Mouse (Mus musculus): ENCODE results near the gene Arpc3. TPM values are rescaled to one million over a fixed set of nuclear protein-coding genes. Genes with fewer than 3 reads are reported as not detected.
"Not testable (repeated sequence)": the region's sequence is repeated elsewhere in the genome, so short reads cannot be mapped to it uniquely, and the experiment has no call there.

Arpc3 gene
- polyA plus RNA-seq, 1 experiment from 2014 or later, result 103 TPM

DNA sequence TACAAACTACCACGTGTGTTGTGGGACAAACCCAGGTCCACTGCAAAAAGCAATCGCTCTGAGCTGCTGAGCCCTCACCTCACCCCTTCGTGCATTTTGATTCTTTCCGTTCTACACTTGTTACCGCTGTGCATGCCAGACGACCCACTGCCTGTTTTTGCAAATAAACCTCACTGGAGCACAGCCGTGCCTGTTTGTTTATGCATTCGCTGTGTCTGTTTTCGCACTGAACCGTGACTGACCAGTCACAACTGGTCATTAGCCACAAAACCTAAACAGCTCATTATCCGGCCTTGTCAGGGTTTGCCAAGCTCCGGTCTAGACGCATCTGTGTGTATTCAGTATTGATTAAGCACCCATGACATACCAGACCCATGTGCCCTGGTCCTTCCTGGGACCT, 10.5 kb downstream of the Arpc3 start:
- no peak overlapping the region for H3K4me2 ChIP-seq
- H3K27me3 ChIP-seq (replicated peaks), result no peaks in the 10 kb centered on the region
- H3K36me3 ChIP-seq, result peaks cover 99% of the 10 kb centered on the region
- no peak overlapping the region for H3K27ac ChIP-seq
- H3K9ac ChIP-seq, result no peak overlapping the region
- 0 out of 2 replicates have a peak, but pooled peaks cover 4% of the 10 kb centered on the region for H3K9me3 ChIP-seq (replicated peaks)
- 86% methylated on average over 13 of the region's 13 CpGs for WGBS (ENCODE audit: insufficient replicate concordance)
- H3K4me3 ChIP-seq, result no peak overlapping the region
- no peak for ATAC-seq
- H3K4me1 ChIP-seq, result peaks cover 9% of the 10 kb centered on the region

DNA sequence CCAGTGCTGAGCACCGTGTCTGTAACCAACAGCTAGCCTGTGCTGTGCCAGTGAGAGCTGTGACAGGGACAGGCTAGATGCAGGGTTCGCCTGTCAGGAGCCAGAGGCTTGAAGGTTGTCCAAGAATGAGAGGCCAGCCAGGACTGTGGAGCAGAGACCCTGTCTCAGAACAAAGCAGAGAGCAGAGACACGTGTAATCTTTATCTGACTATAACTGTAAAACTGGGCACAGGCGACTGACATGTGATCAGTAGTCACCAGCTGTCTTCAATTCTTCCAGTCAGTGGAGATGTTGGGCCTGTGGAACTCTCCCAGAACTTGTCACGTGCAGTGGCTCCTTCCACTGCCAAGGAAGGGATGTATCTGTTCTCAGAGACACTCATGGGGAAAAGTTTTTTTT, 11.1 kb downstream of the Arpc3 start:
- no peak for ATAC-seq

DNA sequence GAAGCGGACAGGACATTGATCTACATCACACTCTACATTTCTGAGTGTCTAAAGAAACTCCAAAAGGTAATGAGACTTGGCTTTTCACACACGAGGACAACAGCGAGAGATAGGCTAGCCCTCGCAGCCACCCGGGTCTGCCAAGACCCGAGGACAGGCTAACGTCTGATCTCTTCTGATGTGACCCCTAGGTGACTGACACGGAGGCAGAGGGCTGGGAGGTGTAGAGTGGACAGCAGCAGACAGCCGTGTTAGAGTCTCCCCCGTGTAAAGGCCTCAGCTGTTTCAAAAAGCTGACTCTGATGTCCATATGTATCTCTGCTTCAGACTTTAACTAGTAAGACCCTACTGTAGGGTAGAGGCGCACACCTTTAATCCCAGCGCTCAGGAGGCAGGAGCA, 11.7 kb downstream of the Arpc3 start:
- Histone ChIP-seq H3K36me3 (peaks cover 93% of the 10 kb centered on the region), H3K9ac (no peak overlapping the region), H3K27me3 (replicated peaks) (no peaks in the 10 kb centered on the region), H3K4me2 (no peak overlapping the region), H3K9me3 (replicated peaks) (0 out of 2 replicates have a peak, but pooled peaks cover 4% of the 10 kb centered on the region), H3K4me1 (peaks cover 6% of the 10 kb centered on the region), H3K4me3 (no peak overlapping the region), H3K27ac (no peak overlapping the region)
- ATAC-seq, result no peak
- 93% methylated on average over 12 of the region's 12 CpGs for WGBS (ENCODE audit: insufficient replicate concordance)

More for the DNA sequence above, 11.1 kb downstream of the Arpc3 start:
- no peak overlapping the region for H3K27ac ChIP-seq
- H3K9ac ChIP-seq, result no peak overlapping the region
- no peaks in the 10 kb centered on the region for H3K27me3 ChIP-seq (replicated peaks)
- H3K4me2 ChIP-seq, result no peak overlapping the region
- 0 out of 2 replicates have a peak, but pooled peaks cover 4% of the 10 kb centered on the region for H3K9me3 ChIP-seq (replicated peaks)
- peaks cover 9% of the 10 kb centered on the region for H3K4me1 ChIP-seq
- H3K36me3 ChIP-seq, result peaks cover 98% of the 10 kb centered on the region
- whole genome bisulfite sequencing (ENCODE audit: insufficient replicate concordance), result 77% methylated on average over 5 of the region's 5 CpGs
- H3K4me3 ChIP-seq, result no peak overlapping the region

DNA sequence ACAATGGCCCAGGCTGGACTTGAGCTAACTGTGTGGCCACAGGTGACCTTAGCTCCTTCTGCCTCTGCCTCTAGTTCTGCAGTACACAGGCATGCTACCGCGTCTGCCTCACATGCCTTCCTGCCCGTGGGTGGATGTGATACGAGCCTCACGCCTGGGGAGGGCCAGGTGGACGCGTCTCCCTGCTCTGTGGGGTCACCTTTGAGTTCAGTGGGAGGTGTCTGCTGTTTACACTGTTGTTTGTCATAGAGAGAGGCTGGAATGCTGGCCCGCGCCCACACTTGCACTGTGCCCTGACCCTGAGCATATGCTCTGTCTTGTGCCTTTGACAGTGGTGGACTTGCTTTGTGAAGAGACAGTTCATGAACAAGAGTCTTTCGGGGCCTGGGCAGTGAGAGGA, 13.9 kb downstream of the Arpc3 start:
- no peak overlapping the region for H3K27ac ChIP-seq
- H3K9me3 ChIP-seq (replicated peaks), result 0 out of 2 replicates have a peak, but pooled peaks cover 4% of the 10 kb centered on the region
- no peak overlapping the region for H3K4me3 ChIP-seq
- peaks cover 6% of the 10 kb centered on the region for H3K4me1 ChIP-seq
- H3K27me3 ChIP-seq (replicated peaks), result no peaks in the 10 kb centered on the region
- no peak for ATAC-seq
- H3K4me2 ChIP-seq, result no peak overlapping the region
- H3K36me3 ChIP-seq, result peaks cover 85% of the 10 kb centered on the region
- WGBS (ENCODE audit: insufficient replicate concordance), result 86% methylated on average over 10 of the region's 10 CpGs
- no peak overlapping the region for H3K9ac ChIP-seq

DNA sequence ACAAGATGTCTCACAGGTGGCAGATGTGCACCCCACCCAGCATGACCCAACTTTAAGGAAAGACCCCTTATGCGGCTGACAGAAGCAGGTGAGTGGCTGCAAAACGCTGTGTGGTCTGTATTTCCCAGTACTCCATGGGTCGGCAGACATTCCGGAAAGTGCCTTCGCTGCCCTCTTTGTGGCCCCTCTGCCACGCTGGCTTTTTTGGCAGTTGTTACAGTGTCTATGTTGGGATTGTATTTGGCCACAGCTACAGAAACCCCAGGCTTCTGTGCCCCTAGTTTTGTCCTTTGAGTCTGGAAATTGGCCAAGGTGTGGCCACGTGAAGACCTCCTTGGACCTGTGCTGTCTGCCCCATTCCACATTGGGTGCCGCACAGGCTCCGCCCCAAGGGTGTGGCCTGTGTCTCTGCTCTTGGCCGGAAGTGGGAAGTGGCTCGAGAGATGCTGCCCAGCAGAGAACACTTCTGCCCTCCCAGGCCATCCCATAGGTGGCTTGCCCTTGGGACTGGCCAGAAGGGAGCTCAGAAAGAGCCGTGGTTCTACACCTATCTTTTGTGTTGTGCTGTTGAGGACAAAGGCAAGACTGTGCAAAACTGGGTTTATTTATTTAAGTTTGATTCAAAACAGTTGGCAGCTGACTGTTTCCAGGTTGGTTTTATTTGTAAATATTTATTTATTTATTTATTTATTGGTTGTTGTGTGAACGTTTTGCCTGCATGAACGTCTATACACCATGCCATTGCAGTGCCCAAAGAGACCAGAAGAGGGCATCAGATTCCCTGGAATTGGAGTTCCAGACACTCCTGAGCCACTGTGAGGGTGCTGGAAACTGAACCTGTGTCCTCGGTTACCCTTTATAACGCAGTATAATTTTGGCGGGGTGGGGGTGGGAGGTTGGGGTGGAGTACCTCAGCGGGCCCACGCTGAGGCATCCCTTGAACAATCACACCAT, 18.3 kb downstream of the Arpc3 start:
- no peak overlapping the region for H3K4me2 ChIP-seq
- ATAC-seq, result no peak
- 0 out of 2 replicates have a peak, but pooled peaks cover 4% of the 10 kb centered on the region for H3K9me3 ChIP-seq (replicated peaks)
- peaks cover 42% of the 10 kb centered on the region for H3K36me3 ChIP-seq
- 0 out of 2 replicates have a peak, but pooled peaks cover 6% of the 10 kb centered on the region for H3K4me1 ChIP-seq
- H3K27ac ChIP-seq, result no peak overlapping the region
- no peaks in the 10 kb centered on the region for H3K27me3 ChIP-seq (replicated peaks)
- no peak overlapping the region for H3K9ac ChIP-seq
- no peak overlapping the region for H3K4me3 ChIP-seq
- WGBS (ENCODE audit: insufficient replicate concordance), result 84% methylated on average over 19 of the region's 19 CpGs

DNA sequence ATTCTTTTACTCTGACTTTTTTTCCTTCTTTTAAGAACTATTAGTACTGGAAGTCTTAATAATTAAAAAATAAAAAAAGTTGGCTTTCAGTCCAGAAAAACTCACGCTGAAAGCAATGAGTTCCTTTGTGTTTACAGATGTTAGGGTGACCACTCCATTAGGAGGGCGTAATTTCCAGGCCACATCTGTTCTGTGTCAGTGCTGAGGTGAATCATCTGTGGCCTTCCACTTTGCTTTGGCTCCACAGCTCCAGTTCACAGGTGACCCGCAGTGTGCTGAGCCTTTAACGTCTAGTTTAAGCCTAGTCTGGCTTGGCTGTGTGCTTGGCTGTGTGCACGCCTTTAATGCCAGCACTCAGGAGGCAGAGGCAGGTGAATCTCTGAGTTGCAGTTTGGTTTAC, 20.2 kb downstream of the Arpc3 start:
- no peak for ATAC-seq
- Histone ChIP-seq H3K4me3 (no peak overlapping the region), H3K9ac (no peak overlapping the region), H3K9me3 (replicated peaks) (no peaks in the 10 kb centered on the region), H3K4me1 (0 out of 2 replicates have a peak, but pooled peaks cover 6% of the 10 kb centered on the region), H3K36me3 (peaks cover 22% of the 10 kb centered on the region), H3K27me3 (replicated peaks) (no peaks in the 10 kb centered on the region), H3K4me2 (no peak overlapping the region), H3K27ac (no peak overlapping the region)
- WGBS (ENCODE audit: insufficient replicate concordance), result 69% methylated on average over 5 of the region's 5 CpGs

DNA sequence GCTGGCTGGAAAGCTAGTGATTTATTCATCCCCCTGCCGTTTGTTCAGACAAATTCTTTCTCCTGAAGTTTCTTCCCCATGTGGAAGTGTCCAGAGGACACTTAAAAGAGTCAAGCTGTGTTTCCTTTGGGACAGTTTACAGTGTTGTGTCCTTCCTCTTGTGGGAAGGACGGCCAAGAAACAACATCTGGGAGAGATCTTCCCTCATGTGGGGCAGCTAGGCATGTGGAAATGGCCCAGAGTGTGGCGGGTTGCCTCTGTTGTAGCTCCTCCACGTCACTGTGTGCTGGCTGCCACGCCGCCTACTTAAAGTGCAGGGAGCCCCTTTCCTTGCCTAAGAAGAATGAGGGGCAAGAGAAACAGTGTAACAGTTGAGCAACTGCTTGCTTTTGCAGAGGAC, 21.1 kb downstream of the Arpc3 start:
- peaks cover 14% of the 10 kb centered on the region for H3K36me3 ChIP-seq
- 0 out of 2 replicates have a peak, but pooled peaks cover 6% of the 10 kb centered on the region for H3K4me1 ChIP-seq
- H3K9ac ChIP-seq, result no peak overlapping the region
- H3K4me2 ChIP-seq, result no peak overlapping the region
- 54% methylated on average over 6 of the region's 6 CpGs for WGBS (ENCODE audit: insufficient replicate concordance)
- H3K9me3 ChIP-seq (replicated peaks), result no peaks in the 10 kb centered on the region
- H3K4me3 ChIP-seq, result no peak overlapping the region
- ATAC-seq, result no peak
- no peaks in the 10 kb centered on the region for H3K27me3 ChIP-seq (replicated peaks)
- H3K27ac ChIP-seq, result no peak overlapping the region

DNA sequence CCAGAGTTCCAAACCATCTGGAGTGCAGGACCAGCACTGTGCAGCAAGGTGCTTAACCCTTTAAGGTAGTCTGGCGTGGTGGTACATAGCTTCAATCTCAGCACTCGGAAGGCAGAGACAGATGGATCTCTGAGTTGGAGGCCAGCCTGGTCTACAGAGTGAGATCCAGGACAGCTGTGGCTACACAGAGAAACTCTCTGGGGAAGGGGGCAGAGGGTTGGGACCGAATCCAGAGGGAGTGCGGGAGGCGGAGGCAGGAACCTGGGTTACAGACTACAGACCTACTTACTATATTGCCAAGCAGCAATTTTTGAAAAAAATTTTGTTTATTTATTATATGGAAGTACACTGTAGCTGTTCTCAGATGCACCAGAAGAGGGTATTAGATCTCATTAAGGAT, 22.7 kb downstream of the Arpc3 start:
- Histone ChIP-seq H3K36me3 (peaks cover 13% of the 10 kb centered on the region), H3K9ac (no peak overlapping the region), H3K4me1 (0 out of 2 replicates have a peak, but pooled peaks cover 6% of the 10 kb centered on the region), H3K27me3 (replicated peaks) (no peaks in the 10 kb centered on the region), H3K9me3 (replicated peaks) (no peaks in the 10 kb centered on the region), H3K4me2 (no peak overlapping the region), H3K4me3 (no peak overlapping the region), H3K27ac (no peak overlapping the region)
- ATAC-seq, result no peak
- 83% methylated on average over 5 of the region's 5 CpGs for WGBS (ENCODE audit: insufficient replicate concordance)

DNA sequence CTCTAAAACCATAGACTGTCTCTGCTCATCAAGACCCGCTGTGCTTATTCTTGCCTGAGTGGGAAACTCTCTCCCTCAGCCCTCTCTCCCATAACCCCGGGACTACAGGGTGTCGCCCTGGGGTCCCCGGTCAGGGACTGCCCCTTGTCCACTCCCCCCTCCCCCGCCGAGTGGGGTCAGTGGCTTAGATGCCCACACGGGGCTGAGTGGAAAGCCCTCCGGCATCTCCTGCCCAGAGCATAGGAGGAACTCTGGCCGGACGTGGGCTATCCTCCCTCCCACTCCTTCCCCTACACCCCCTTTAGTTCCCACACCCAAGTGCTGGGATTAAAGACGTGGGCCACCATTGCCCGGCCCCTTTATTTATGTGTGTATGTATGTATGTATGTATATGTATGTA, 23.8 kb downstream of the Arpc3 start:
- ATAC-seq, result no peak

DNA sequence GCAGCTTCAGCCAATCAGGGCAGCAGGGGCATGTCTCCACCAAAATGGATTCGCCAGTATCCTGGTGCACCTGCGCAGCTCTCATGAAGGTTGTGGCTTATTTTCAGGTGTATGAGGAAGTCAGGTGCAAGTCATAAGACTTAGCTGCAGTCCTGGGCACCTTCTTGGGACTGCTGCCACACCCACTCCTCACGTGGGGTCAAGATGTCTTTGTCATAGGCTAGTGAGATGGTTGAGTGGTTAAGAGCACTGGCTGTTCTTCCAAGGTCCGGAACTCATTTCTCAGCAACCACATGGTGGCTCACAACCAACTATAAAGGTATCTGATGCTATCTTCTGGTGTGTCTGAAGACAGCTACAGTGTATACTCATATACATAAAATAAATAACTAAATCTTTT, 29.0 kb downstream of the Arpc3 start:
- Histone ChIP-seq H3K4me3 (peak overlapping the region; percentile 94; the same call in 1 of the 2 replicates), H3K4me2 (peak overlapping the region; percentile 85)
- WGBS (ENCODE audit: insufficient replicate concordance), result 47% methylated on average over 4 of the region's 4 CpGs

More for the DNA sequence above, 23.8 kb downstream of the Arpc3 start:
- H3K4me1 ChIP-seq, result peaks cover 9% of the 10 kb centered on the region
- H3K9me3 ChIP-seq (replicated peaks), result no peaks in the 10 kb centered on the region
- peaks cover 2% of the 10 kb centered on the region; the same call in 1 of the 2 replicates for H3K36me3 ChIP-seq
- no peaks in the 10 kb centered on the region for H3K27me3 ChIP-seq (replicated peaks)
- H3K9ac ChIP-seq, result no peak overlapping the region
- H3K4me2 ChIP-seq, result no peak overlapping the region
- H3K4me3 ChIP-seq, result no peak overlapping the region
- WGBS (ENCODE audit: insufficient replicate concordance), result 66% methylated on average over 12 of the region's 12 CpGs
- H3K27ac ChIP-seq, result no peak overlapping the region

DNA sequence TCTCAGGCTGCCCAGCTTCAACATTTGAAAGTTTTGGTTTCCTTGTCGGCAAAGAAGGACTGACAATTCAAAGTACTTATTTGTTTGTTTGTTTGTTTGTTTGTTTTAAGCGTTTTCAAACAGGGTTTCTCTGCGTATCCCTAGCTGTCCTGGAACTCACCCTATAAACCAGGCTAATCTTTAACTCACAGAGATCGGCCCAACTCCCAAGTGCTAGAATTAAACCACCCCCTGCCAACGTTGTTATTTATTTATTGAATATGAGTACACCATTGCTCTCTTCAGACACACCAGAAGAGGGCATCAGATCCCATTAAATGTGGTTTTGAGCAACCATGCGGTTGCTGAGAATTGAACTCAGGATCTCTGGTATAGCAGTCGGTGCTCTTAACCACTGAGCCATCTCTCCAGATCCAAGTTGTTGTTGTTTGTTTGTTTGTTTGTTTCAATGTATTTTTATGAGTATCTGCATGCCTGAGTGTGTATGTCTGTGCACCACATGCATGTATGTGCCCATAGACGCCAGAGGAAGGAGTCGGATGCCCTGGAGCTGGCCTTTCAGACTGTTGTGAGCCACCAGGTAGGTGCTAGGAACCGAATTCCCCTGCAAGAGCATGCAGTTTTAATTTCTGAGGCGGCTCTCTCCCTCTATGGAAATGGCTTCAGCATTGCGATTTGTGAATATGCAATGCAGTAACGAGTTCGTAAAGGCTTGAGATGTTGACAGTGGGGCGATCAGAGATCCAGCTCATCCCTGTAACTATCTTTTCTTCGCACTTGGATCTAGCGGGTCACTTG, 29.8 kb downstream of the Arpc3 start, which contains the start of gene Anapc7:
Gene Anapc7, plus strand, starts transcription at position 423 of the 798 bp plus-strand sequence.
- H3K9me3 ChIP-seq (replicated peaks), result no peaks in the 10 kb centered on the region
- peak within 1 kb of the TSS; percentile 89 for H3K9ac ChIP-seq
- peak; percentile 7; the same call in 1 of the 2 replicates for ATAC-seq
- H3K4me2 ChIP-seq, result peak within 1 kb of the TSS; percentile 85
- H3K36me3 ChIP-seq, result peaks cover 6% of the 10 kb centered on the region; the same call in 1 of the 2 replicates
- H3K27me3 ChIP-seq (replicated peaks), result no peaks in the 10 kb centered on the region
- H3K27ac ChIP-seq, result peak within 1 kb of the TSS; percentile 77
- H3K4me3 ChIP-seq, result peak within 1 kb of the TSS; percentile 94
- 16% methylated on average over 17 of the region's 17 CpGs for WGBS (ENCODE audit: insufficient replicate concordance)
- peaks cover 34% of the 10 kb centered on the region for H3K4me1 ChIP-seq

More for the DNA sequence above, 29.0 kb downstream of the Arpc3 start:
- not testable (repeated sequence) for H3K27me3 ChIP-seq (replicated peaks); H3K9ac ChIP-seq; ATAC-seq; H3K9me3 ChIP-seq (replicated peaks); H3K27ac ChIP-seq; H3K36me3 ChIP-seq
- H3K4me1 ChIP-seq, result peaks cover 34% of the 10 kb centered on the region
